Mouse (Mus musculus) liver, postnatal 0 days (tissue): ENCODE data around the gene Zfp990.
"Not testable (repeated sequence)": the region's sequence is repeated elsewhere in the genome, so short reads cannot be mapped to it uniquely, and the experiment has no call there.

Source experiments
- CTCF ChIP-seq: sonication (generic); IDR thresholded peaks from 2 replicates; pipeline ENCODE4 v1.5.1; 2016; ENCODE audit warnings: antibody characterized with exemption, low read depth
- EP300 ChIP-seq: IDR thresholded peaks from 2 replicates; pipeline ENCODE4 v1.6.1; 2016; ENCODE audit warnings: antibody characterized with exemption, low read depth, mild to moderate bottlenecking

GRCm38 (mm10) chr4:145463553-145464253 is 46.9 kb upstream of the Zfp990 start:
- TF ChIP-seq CTCF, EP300: not testable (repeated sequence)
